Mouse (Mus musculus) left cerebral cortex, adult 6 months (tissue): Measurements from ENCODE around the gene Rfx5. TPM values are rescaled to one million over a fixed set of nuclear protein-coding genes. Genes with fewer than 3 reads are reported as not detected.

Experiments
- long read RNA-seq, 2 experiments: library from polyadenylated mRNA; unstranded; transcript quantifications; one replicate each; pipeline ENCODE4 v2.0.0; 2019 to 2020
- polyA plus RNA-seq: library from polyadenylated mRNA; unstranded; fragments of <200 nt; fragmentation: Nextera tagmentation; gene quantifications from 2 replicates; pipeline ENCODE4 v1.2.3, GENCODE M21; 2021

Rfx5 gene
- 1.3 and 3.1 TPM in 2 replicates for polyA plus RNA-seq
- long read RNA-seq, experiment 1, full-length matches to known transcripts, result 9 of 22 reads
- long read RNA-seq, experiment 1, partial matches to known transcripts, result 8 of 22 reads
- long read RNA-seq, experiment 1, other reads (novel, unspliced or antisense), result 5 of 22 reads
- long read RNA-seq, experiment 2, partial matches to known transcripts, result 0 of 2 reads
- long read RNA-seq, experiment 2, other reads (novel, unspliced or antisense), result 2 of 2 reads

DNA sequence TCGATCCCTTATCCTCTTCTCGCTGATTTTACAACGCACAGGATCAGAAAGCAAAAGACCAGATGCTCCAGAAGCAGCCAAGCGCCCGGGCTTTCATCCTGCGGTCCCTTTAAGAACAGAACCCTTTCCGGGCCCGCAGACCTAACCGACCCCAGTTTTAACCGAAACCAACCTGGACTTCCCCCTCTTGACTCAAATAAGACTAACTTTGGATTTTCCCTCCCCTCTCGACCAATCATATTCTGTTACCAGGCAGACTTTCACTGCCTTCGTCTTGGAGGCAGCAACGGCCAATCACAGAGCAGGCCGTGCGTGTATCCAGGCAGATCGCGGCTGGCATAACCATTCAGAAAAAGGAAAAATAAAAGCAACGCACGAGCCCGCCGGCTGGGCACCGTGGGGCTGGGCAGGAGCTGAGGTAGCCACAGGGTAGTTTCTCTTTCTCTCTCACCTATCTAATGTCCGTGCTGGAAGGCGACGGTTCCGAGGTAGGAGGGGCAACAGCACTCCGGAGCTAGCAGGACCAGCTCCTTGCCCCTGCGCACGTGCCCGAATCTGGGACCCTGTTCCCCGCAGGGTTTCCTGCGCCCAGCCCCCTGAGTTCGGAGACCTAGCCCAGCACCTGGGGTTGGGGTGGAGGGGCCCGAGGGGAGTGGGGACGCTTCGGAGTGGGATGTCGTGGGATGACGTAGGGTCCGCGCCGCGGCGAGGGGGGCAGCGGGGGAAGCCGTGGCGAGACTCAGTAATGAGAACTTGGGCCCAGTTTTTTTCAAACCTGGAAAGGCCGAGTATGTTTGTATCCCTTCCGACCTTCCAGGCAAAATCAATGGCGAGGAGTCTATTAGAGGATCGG is at the start of gene Rfx5:
Gene Rfx5, plus strand, starts transcription at position 312 of the 853 bp plus-strand sequence.

DNA sequence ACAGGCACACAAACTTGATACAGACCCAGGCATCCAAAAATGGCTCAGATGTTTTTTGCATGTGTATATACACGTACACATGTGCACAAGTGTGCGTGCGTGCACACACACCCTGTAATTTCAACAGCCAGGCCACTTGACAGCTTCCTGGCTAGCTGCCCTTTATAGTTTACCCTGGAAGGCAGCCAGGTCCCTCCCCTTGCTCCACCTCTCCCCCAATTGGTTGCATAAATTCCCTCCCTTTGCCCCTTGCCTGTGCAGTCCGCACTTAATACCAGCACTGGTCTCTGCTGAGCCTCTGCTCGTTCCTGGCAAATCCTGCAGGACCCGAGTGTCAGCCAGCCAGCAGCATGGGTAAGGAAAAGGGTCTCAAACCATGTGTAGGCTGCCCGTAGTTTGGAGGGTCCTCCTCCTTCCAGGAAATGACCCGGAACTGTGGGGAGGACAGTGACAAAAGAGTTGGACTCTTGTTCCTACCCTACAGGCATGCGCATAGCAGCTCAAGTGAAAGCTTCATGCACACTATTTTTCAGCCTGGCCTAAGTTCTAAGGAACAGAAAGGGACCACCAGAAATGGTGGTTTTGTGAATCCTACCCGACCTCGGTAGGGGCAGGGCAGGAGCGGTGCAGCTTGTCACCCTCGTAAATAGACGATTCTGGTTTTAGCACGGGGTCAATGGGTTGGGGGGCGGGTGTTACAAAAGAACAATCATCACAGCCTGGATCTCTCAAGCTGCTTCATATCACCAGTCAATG is 20.9 kb upstream of the Rfx5 start, which contains the start of gene Selenbp1:
Gene Selenbp1, plus strand, starts transcription at position 248 of the 756 bp plus-strand sequence.

DNA sequence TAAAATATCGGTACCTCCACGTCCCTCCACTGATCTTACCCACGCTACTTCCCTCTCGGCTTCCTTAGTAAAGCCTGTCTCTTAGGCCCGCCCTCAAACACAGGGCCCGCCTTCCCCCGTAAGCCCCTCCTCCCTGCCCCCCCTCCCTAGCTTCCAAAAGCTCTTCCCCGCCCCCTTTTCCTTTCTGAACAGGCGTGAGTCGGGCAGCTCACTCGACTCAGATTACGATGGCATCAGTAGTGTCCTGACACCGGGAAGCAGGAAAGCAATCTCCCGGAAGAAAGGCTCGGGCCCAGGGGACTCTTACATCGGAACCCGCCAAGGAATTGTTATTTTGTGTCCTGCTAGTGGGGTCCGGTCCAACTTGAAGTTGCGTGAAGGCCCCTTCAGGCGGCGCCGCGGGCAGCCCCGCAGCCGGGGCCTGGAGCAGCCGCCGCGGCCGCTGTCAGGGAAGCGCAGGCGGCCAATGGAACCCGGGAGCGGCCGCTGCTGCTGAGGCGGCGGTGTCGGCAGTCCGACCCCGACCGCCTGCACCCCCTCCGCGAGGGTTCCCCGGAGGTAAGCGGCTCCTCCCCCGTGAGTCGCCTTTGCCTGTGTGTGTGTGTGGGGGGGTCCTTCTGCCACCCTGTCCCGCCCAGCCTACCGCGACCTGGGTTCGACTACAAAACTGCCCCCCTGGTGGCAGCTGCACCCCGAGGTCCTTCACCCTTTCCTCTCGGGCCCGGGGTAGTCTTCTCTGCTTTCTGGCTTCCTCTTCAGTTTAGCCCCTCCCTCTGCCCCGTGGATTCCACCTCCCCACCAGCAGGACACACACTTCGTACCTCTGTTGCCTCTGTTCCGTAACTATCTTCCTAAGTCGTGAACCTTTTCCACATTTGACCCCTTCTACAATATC is 20.9 kb downstream of the Rfx5 start, which contains the start of gene Pi4kb:
Gene Pi4kb, plus strand, starts transcription at position 204 of the 895 bp plus-strand sequence.

Other genes starting within 250 kb of the Rfx5 start
- 1.1 and 1.3 TPM in 2 replicates for gene Cgn, start 167.6 kb upstream of the Rfx5 start, polyA plus RNA-seq
- gene Pogz, start 116.5 kb upstream of the Rfx5 start, polyA plus RNA-seq, result 4.5 and 6.3 TPM in 2 replicates
- 171 and 200 TPM in 2 replicates for gene Psmb4, start 67.1 kb upstream of the Rfx5 start, polyA plus RNA-seq
- 28.8 and 31.0 TPM in 2 replicates for gene Selenbp1, start 21.0 kb upstream of the Rfx5 start, polyA plus RNA-seq
- 9.5 and 10.9 TPM in 2 replicates for gene Pi4kb, start 20.7 kb downstream of the Rfx5 start, polyA plus RNA-seq
- gene Zfp687, start 61.4 kb downstream of the Rfx5 start, polyA plus RNA-seq, result 4.1 and 7.6 TPM in 2 replicates
- 194 and 247 TPM in 2 replicates for gene Psmd4, start 88.5 kb downstream of the Rfx5 start, polyA plus RNA-seq
- 7.9 and 12.4 TPM in 2 replicates for gene Pip5k1a, start 152.9 kb downstream of the Rfx5 start, polyA plus RNA-seq
- 42.8 and 51.5 TPM in 2 replicates for gene Vps72, start 156.9 kb downstream of the Rfx5 start, polyA plus RNA-seq
- 0.14 and 0.18 TPM in 2 replicates for gene Tmod4, start 170.4 kb downstream of the Rfx5 start, polyA plus RNA-seq
- 63.0 and 67.8 TPM in 2 replicates for gene Scnm1, start 179.9 kb downstream of the Rfx5 start, polyA plus RNA-seq
- gene Lysmd1, start 180.0 kb downstream of the Rfx5 start, polyA plus RNA-seq, result 11.0 and 11.8 TPM in 2 replicates
- 2.5 and 3.2 TPM in 2 replicates for gene Tnfaip8l2, start 188.3 kb downstream of the Rfx5 start, polyA plus RNA-seq
- gene Sema6c, start 206.4 kb downstream of the Rfx5 start, polyA plus RNA-seq, result 1.2 and 5.5 TPM in 2 replicates